Mouse (Mus musculus) embryonic facial prominence, embryonic 11.5 days (tissue): ENCODE data around the gene Adm. TPM values are rescaled to one million over a fixed set of nuclear protein-coding genes. Genes with fewer than 3 reads are reported as not detected.

Source experiments
- ATAC-seq: fragments of 200-750 bp; cut with Nextera tagmentation; replicated peaks from 2 replicates; pipeline ENCODE4 v1.8.0; 2017; ENCODE audit warnings: low read depth; ENCODE audit not compliant: insufficient number of reproducible peaks, low FRiP score, low TSS enrichment
- DNase-seq: peaks from one replicate; pipeline ENCODE4 v3.0.0-alpha.2; 2015; ENCODE audit warnings: low spot score
- H3K27ac ChIP-seq: fragments of 300-500 bp; sonication (generic); replicated peaks from 2 replicates; pipeline ENCODE4 v1.5.1; 2014; ENCODE audit warnings: mild to moderate bottlenecking, low read depth, low read length, control low read depth
- H3K27me3 ChIP-seq: fragments of 300-500 bp; sonication (generic); 2 replicates; pipeline ENCODE4 v1.6.1; 2014; ENCODE audit warnings: mild to moderate bottlenecking, low read length, moderate library complexity, mixed read lengths; ENCODE audit not compliant: control insufficient read depth, insufficient read depth
- H3K36me3 ChIP-seq: fragments of 300-500 bp; sonication (generic); replicated peaks from 2 replicates; pipeline ENCODE4 v1.6.1; 2014; ENCODE audit warnings: low read depth, mild to moderate bottlenecking, low read length, moderate library complexity, mixed read lengths; ENCODE audit not compliant: control insufficient read depth, insufficient read depth
- H3K4me1 ChIP-seq: fragments of 300-500 bp; sonication (generic); 2 replicates; pipeline ENCODE4 v1.6.1; 2014; ENCODE audit warnings: low read length, mixed read lengths; ENCODE audit not compliant: control insufficient read depth, insufficient read depth
- H3K4me2 ChIP-seq: fragments of 300-500 bp; sonication (generic); 2 replicates; pipeline ENCODE4 v1.6.1; 2014; ENCODE audit warnings: low read depth, mild to moderate bottlenecking, control low read depth, low read length, moderate library complexity
- H3K4me3 ChIP-seq: fragments of 300-500 bp; sonication (generic); 2 replicates; pipeline ENCODE4 v1.5.1; 2014; ENCODE audit warnings: low read depth, low read length, control low read depth
- H3K9ac ChIP-seq: fragments of 300-500 bp; sonication (generic); replicated peaks from 2 replicates; pipeline ENCODE4 v1.6.1; 2014; ENCODE audit warnings: mild to moderate bottlenecking, control low read depth, low read length
- H3K9me3 ChIP-seq: fragments of 300-500 bp; sonication (generic); replicated peaks from 2 replicates; pipeline ENCODE4 v1.6.1; 2016; ENCODE audit warnings: mild to moderate bottlenecking, low read length, inconsistent platforms, mixed read lengths; ENCODE audit not compliant: control insufficient read depth
- WGBS: fragments of 180-500 bp; shearing (Covaris S2); extraction: QIAGEN DNeasy Blood & Tissue Kit; methylation state at CpG from one replicate; pipeline ENCODE4 v1.1.7; 2014; 5-methylcytosine and 5-hydroxymethylcytosine counted together
- polyA plus RNA-seq: library from polyadenylated mRNA; unstranded; fragments of >200 nt; fragmentation: Nextera tagmentation; extraction: Ambion mirVana; gene quantifications from 2 replicates; pipeline ENCODE4 v1.2.1, GENCODE M21; 2014

Gene Adm
- polyA plus RNA-seq, 1 experiment from 2014 or later = 1.5 TPM

GRCm38 (mm10) chr7:110646611-110647407 is 19.3 kb downstream of the Adm start:
- 96% methylated on average over 8 of the region's 8 CpGs for WGBS

DNA sequence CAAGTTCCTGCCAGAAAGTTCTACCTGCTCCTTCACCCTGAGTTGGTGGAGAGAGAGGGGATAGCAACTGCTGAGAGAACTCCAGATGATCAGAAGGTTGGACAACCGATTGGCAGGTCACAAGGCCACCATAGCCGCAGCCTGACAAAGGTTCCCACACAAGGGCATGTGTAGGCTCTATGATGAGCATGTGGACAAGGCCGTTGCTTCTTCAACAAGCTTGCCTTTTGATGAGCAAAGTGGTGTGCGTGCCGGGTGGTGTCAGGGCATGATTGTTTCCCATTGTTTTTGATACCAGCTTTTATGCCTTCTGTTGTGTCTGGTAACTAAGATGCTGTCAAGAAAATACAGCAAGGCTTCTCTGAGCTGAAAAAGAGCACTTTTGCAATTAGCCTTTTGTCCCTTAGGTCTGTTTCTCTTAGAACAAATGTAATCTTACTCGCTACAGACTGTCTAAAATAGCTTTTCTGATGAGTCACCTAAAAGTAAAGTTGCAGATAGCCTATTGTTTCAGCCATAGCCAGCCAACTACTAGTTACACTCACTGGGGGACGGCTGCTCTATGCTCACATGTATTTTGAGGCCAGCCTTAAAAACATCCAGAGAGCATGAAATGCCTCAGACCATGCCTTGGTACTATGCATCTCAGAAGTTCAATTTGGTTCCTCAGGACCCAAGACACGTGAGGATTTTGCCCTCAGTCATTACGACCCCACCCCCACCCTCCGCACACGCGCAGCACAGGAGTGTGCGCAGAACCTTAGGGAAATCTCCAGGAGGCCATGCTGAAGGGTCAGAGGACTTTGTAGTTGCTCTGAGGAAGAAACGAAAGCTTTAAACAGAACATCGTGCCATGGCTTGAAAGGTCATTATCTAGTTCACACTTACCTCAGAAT is 20.3 kb downstream of the Adm start:
- Histone ChIP-seq H3K27ac (no peak overlapping the region), H3K4me1 (no peaks in the 10 kb centered on the region), H3K4me3 (no peak overlapping the region), H3K27me3 (no peaks in the 10 kb centered on the region), H3K9ac (no peak overlapping the region), H3K9me3 (no peaks in the 10 kb centered on the region), H3K36me3 (no peaks in the 10 kb centered on the region), H3K4me2 (no peak overlapping the region)
- no peak for ATAC-seq
- 85% methylated on average over 15 of the region's 15 CpGs for WGBS
- no peak for DNase-seq

More at GRCm38 (mm10) chr7:110646611-110647407, 19.3 kb downstream of the Adm start:
- Histone ChIP-seq H3K36me3 (no peaks in the 10 kb centered on the region), H3K4me2 (no peak overlapping the region), H3K9ac (no peak overlapping the region), H3K27ac (no peak overlapping the region), H3K4me3 (no peak overlapping the region), H3K4me1 (no peaks in the 10 kb centered on the region), H3K9me3 (no peaks in the 10 kb centered on the region), H3K27me3 (no peaks in the 10 kb centered on the region)
- ATAC-seq = no peak
- no peak for DNase-seq

DNA sequence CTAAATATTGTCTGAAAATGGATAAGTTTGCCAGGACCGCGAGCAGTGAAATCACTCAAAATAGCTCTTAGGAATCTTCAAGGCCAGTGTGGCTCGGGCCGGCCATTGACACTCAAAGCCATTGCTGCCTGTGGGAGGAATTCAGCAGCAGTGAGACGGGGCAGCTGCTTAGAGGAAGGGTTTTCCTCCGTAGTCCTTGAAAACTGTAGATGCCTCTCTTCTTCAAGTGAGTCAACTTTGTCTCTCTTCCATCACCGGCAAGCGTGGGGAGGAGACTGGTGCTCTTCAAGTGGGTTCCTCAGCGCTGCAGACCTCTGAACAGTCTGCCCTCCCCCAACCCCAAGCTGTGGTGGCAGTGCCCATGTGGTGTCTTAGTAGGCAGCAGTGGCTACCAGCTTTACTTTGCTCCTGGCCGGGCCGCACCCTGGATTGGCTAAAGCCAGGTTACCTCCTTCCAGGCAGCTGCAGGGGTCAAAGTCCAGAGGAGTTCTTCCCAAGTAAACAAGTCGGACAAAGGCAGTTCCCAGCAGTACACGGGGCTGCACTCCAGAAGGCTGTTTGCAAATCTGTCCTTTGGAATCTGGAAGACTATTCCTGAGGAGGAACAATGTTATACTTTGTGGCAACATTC is 21.1 kb downstream of the Adm start:
- Histone ChIP-seq H3K9ac (no peak overlapping the region), H3K4me3 (no peak overlapping the region), H3K9me3 (no peaks in the 10 kb centered on the region), H3K27ac (no peak overlapping the region), H3K36me3 (no peaks in the 10 kb centered on the region), H3K27me3 (no peaks in the 10 kb centered on the region), H3K4me2 (no peak overlapping the region), H3K4me1 (no peaks in the 10 kb centered on the region)
- no peak for DNase-seq
- no peak for ATAC-seq
- 77% methylated on average over 13 of the region's 13 CpGs for WGBS

DNA sequence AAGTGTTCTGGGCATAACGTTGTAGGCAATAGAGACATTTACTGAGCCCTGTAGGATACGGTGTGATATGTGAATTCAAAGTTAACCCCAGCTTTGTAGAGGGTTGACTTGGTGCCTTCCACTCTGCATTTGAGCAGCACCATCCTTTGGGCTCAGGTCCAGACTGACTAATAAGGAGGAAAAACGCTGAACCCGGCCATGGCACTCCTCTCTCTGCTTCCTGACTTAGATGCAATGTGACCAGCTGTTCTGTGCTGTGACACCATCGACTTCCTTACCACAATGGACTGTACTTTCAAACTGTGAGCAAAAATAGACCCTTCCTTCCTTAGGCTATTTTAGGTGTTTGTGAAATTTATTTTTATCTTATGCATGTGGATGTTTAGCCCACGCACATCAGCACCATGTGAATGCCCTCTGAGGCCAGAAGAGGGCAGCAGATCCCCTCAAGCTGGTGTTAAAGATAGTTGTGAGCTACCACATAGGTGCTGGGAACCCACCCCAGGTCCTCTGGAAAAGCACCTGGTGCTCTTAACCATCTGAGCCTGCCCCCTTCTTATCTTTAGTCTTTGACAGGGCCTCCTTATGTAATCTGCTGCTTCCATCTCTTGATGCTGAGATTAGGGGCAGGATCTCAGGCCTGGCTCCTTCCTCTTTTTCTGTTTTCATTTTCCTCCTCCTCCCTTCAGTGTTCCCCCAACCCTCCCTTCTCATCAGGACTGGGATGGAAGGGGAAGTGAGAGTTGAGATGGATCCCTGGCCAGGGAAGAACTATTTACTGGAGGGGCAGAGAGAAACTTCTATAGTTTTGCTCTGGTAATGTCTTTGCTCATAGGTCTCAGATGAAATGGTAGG is 21.9 kb downstream of the Adm start:
- DNase-seq (no peak), ATAC-seq (no peak)
- H3K9me3 ChIP-seq = no peaks in the 10 kb centered on the region
- no peaks in the 10 kb centered on the region for H3K4me1 ChIP-seq
- 88% methylated on average over 6 of the region's 6 CpGs for WGBS
- no peak overlapping the region for H3K4me2 ChIP-seq
- no peaks in the 10 kb centered on the region for H3K36me3 ChIP-seq
- H3K27me3 ChIP-seq = no peaks in the 10 kb centered on the region
- H3K27ac ChIP-seq = no peak overlapping the region
- H3K4me3 ChIP-seq = no peak overlapping the region
- H3K9ac ChIP-seq = no peak overlapping the region

GRCm38 (mm10) chr7:110650491-110650890 is 23.0 kb downstream of the Adm start:
- 78% methylated on average over 4 of the region's 4 CpGs for WGBS
- Histone ChIP-seq H3K9ac (no peak overlapping the region), H3K4me1 (no peaks in the 10 kb centered on the region), H3K27me3 (no peaks in the 10 kb centered on the region), H3K4me2 (no peak overlapping the region), H3K36me3 (no peaks in the 10 kb centered on the region), H3K4me3 (no peak overlapping the region), H3K9me3 (no peaks in the 10 kb centered on the region), H3K27ac (no peak overlapping the region)
- DNase-seq (no peak), ATAC-seq (no peak)

GRCm38 (mm10) chr7:110651091-110651490 is 23.6 kb downstream of the Adm start:
- no peaks in the 10 kb centered on the region for H3K9me3 ChIP-seq
- no peaks in the 10 kb centered on the region for H3K27me3 ChIP-seq
- no peaks in the 10 kb centered on the region for H3K4me1 ChIP-seq
- H3K27ac ChIP-seq = no peak overlapping the region
- WGBS = 80% methylated on average over 6 of the region's 6 CpGs
- no peak overlapping the region for H3K9ac ChIP-seq
- no peak overlapping the region for H3K4me2 ChIP-seq
- ATAC-seq = no peak
- no peak overlapping the region for H3K4me3 ChIP-seq
- H3K36me3 ChIP-seq = no peaks in the 10 kb centered on the region
- DNase-seq = no peak

GRCm38 (mm10) chr7:110655230-110655629 is 27.8 kb downstream of the Adm start:
- Histone ChIP-seq H3K4me1 (no peaks in the 10 kb centered on the region), H3K4me2 (no peak overlapping the region), H3K4me3 (no peak overlapping the region), H3K36me3 (no peaks in the 10 kb centered on the region), H3K27ac (no peak overlapping the region), H3K9me3 (no peaks in the 10 kb centered on the region), H3K9ac (no peak overlapping the region), H3K27me3 (no peaks in the 10 kb centered on the region)
- 74% methylated on average over 3 of the region's 3 CpGs for WGBS
- DNase-seq (no peak), ATAC-seq (no peak)
